Mouse (Mus musculus) natural killer cell, adult 2 months (primary cell): Measurements from ENCODE around the gene Traf5.

Experiments
- DNase-seq, 2 experiments: peaks; one replicate each; pipeline ENCODE4 v3.0.0; 2022; ENCODE audit warnings: low spot score in 2 of 2

Gene Traf5

DNA sequence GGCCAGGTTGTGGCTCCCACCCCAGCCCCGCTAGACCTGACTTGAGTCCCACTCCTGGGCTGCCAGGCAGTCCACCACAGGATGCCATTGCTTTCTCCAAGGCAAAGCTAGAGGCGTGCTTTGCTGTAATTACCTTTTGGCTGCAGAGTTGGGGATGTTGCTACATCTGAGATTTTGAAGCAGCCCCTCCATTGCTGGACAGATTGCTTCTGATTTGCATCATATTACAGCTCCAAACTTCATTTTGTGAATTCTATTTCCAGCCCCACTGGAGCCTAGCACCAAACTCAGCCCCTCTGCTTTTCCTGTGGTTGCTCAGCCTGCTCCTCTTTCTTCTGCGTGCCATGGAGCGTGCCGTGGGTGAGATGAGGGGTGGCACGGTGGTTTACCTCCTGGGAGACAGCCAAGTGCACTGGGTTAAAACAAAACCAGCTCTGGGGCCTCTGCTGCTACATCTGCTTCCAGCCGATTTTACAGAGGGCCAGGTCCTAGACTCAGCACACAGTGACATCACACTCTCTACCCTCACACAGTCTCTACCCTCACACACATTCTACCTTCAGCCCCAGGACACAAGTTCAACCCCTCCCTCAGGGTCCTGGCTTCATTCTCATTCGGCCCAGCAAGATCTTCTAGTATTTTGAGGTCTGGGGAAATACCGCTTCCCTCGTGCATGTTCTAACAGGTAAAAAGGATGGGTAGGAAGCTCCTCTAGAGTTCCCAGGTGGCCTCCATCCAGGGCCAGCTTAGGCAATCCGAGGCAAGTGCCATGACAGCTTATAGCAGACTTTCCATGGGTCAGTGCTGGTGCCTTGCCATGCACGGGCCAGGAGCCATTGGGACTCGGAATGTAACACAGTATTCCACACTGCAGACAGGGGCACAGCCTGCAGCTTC is 117.6 kb downstream of the Traf5 start:
- no peak for DNase-seq

GRCm38 (mm10) chr1:191969939-191970338 is 122.4 kb downstream of the Traf5 start:
- no peak for DNase-seq

GRCm38 (mm10) chr1:191964773-191965481 is 127.4 kb downstream of the Traf5 start:
- DNase-seq = peak; percentile 73 to 80

DNA sequence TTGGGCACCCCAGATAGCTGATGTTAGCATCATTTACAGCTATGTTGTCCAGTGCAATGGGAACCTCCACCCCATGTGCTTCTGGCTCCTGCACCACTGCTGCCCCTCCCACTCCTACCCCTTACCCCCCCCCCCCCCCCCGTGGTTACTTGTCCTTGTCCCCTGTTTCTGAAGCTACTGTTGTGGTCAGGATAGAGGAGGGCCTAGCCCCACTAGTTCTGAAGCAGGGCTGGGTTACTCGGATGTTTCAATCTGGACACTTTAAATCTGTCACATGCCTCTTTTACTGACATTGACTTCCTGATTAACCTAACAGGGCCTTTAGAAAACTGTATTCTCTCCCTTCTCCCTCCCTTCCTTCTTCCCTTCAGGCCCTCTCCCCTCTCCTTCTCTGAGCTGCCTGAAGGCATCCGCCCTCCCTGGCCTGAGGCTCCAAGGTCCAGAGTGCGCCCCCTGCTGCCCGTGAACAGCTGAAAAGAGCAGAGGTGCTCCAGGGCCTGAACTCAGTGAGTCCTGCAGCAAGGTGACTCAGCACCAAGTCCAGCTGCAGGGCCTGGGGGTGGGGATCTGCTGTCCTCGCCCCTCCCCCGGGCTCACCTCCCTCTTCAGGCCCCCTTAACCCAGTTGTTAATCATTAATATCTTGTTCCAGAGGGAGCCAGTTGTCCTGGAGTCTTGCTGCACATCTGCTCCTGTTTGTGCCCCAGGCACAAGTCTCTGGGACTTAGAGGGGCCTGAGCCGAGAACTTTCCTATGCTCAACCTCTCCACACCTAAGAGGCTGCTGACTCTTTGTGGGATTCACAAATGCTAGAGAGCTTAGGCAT is 128.2 kb downstream of the Traf5 start:
- DNase-seq = peak; percentile 59 to 77

DNA sequence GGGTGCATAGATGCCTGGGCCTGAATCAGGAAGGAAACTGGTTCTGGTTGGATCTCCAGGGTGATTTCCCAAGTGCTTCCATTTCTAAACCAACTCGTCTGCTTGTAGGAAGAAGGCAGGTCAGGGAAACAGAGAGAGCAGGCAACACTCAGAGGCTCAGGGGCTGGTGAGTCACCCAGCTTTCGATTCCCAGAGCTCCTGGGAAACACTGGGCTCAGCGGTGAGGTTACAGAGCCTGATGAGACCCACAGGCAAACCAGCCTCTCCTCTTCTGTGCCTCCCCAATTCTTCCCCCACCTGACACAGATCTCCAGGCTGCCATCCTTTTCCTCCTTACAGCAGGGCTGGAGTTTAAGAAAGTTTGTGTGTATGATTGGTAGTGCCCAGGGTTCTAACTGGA is 128.9 kb downstream of the Traf5 start:
- no peak for DNase-seq

- DNase-seq = no peak
Measured at GRCm38 (mm10) chr1:191960946-191961345, 131.4 kb downstream of the Traf5 start.

GRCm38 (mm10) chr1:191957321-191957720 is 135.0 kb downstream of the Traf5 start:
- DNase-seq = no peak

DNA sequence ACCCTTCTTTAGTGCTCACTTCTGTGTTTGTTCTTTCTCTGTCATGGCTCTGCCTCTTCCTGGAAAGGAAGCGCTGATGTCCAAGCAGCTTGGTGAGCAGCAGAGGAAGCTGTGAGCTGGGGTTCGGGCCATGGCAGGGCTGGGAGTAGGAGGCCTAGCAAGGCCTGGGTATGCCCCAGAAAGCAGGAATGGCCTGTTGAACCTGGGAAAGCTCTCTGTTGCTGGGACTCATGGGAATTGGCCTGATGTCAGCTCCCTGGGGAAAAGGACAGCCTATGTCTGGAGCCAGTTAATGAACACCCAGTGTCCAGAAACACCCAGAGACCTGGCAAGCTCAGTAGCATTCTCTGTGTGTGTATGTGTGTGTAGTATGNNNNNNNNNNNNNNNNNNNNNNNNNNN is 135.5 kb downstream of the Traf5 start:
- DNase-seq = no peak

- DNase-seq = peak in 1 of 2 experiments; percentile 21
Measured at GRCm38 (mm10) chr1:191956261-191956660, 136.1 kb downstream of the Traf5 start.

GRCm38 (mm10) chr1:191955101-191955500 is 137.3 kb downstream of the Traf5 start:
- no peak for DNase-seq

GRCm38 (mm10) chr1:191952733-191953335 is 139.5 kb downstream of the Traf5 start:
- DNase-seq = no peak

GRCm38 (mm10) chr1:191950611-191951010 is 141.7 kb downstream of the Traf5 start:
- DNase-seq = no peak

DNA sequence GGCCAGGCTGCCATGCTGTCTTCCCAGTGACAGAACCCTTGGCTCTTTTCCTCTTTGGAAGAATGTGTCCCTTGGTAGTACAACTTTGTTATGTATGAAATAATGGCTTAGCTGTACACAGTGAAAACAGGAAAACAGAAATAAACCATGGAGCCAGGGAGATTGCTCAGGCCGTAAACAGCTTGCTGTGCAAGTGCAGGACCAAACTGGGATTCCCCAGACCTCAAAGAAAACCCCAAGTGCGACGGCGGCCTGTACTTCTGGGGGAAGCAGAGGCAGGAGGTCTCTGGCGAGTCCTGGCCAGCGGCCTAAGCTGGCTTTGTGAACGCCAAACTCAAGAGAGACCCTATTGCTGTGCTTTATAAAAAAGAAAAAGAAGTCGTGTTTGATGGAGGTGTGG is 143.8 kb downstream of the Traf5 start:
- no peak for DNase-seq

DNA sequence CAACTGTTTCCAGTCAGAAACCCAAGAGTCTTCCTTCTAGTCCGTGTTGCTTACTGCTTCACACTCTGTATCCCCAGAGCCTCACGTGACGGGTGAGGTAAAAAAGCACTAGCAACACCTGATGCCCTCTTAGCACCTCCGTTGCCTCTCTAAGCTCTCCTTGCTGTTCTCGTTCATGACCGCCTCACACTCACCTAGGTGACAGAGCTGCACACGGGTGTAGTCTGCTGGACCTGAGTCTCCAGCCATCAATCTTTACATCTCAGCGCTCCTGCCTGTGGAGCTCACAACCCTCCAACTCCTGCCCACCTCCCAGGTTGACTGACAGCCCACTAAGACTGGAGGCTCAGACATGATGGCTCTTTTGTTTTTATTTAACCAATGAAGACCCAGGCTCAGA is 144.6 kb downstream of the Traf5 start:
- no peak for DNase-seq
